Mouse (Mus musculus) testis, adult 2 months (tissue): Measurements from ENCODE around the gene Shkbp1. TPM values are rescaled to one million over a fixed set of nuclear protein-coding genes. Genes with fewer than 3 reads are reported as not detected.

Source experiments
- H3K27ac ChIP-seq: fragments of 200-500 bp; 2 replicates; pipeline ENCODE4 v1.5.1; 2012; ENCODE audit warnings: low read depth, low read length; ENCODE audit not compliant: control insufficient read depth, insufficient read depth
- H3K27me3 ChIP-seq: fragments of 200-500 bp; 2 replicates; pipeline ENCODE4 v1.6.1; 2012; ENCODE audit warnings: mild to moderate bottlenecking, low read length, moderate library complexity; ENCODE audit not compliant: control insufficient read depth, insufficient read depth
- H3K36me3 ChIP-seq: fragments of 200-500 bp; 2 replicates; pipeline ENCODE4 v1.6.1; 2012; ENCODE audit warnings: mild to moderate bottlenecking, low read length; ENCODE audit not compliant: control insufficient read depth, insufficient read depth
- H3K4me1 ChIP-seq: fragments of 200-500 bp; 2 replicates; pipeline ENCODE4 v1.6.1; 2012; ENCODE audit warnings: low read length; ENCODE audit not compliant: control insufficient read depth, insufficient read depth
- H3K4me3 ChIP-seq: fragments of 200-500 bp; 2 replicates; pipeline ENCODE4 v1.5.1; 2012; ENCODE audit warnings: low read depth, mild to moderate bottlenecking, low read length, moderate library complexity, mixed read lengths; ENCODE audit not compliant: control insufficient read depth
- CTCF ChIP-seq: fragments of 200-500 bp; IDR thresholded peaks from 2 replicates; pipeline ENCODE4 v1.5.1; 2012; ENCODE audit warnings: low read depth, mild to moderate bottlenecking, inconsistent platforms, low read length, moderate library complexity; ENCODE audit not compliant: control insufficient read depth, insufficient read depth, insufficient replicate concordance
- POLR2A ChIP-seq: fragments of 200-500 bp; IDR thresholded peaks from 2 replicates; pipeline ENCODE4 v1.6.1; 2012; ENCODE audit warnings: low read depth, mild to moderate bottlenecking, inconsistent platforms, low read length, moderate library complexity; ENCODE audit not compliant: control insufficient read depth
- polyA plus RNA-seq: library from polyadenylated mRNA; depleted of rRNA; stranded (reverse); fragments of >200 nt; gene quantifications from 2 replicates; pipeline ENCODE4 v1.2.3, GENCODE M21; 2012

Shkbp1 gene
- polyA plus RNA-seq, 1 experiment: 22.4 TPM

- peaks cover 27% of the 10 kb centered on the region for H3K4me1 ChIP-seq
- H3K36me3 ChIP-seq: no peaks in the 10 kb centered on the region
- TF ChIP-seq POLR2A (no peak), CTCF (no peak)
- H3K27me3 ChIP-seq: no peaks in the 10 kb centered on the region
- no peak overlapping the region for H3K27ac ChIP-seq
- H3K4me3 ChIP-seq: peak overlapping the region; percentile 35
These were observed 45.5 kb downstream of the Shkbp1 start for GRCm38 (mm10) chr7:27310306-27310705.

GRCm38 (mm10) chr7:27309832-27310231 is 46.0 kb downstream of the Shkbp1 start:
- Histone ChIP-seq H3K27me3 (no peaks in the 10 kb centered on the region), H3K4me3 (no peak overlapping the region), H3K4me1 (peaks cover 30% of the 10 kb centered on the region), H3K27ac (no peak overlapping the region), H3K36me3 (no peaks in the 10 kb centered on the region)
- TF ChIP-seq POLR2A: no peak
- TF ChIP-seq CTCF: no peak

GRCm38 (mm10) chr7:27308821-27309549 is 46.8 kb downstream of the Shkbp1 start:
- Histone ChIP-seq H3K27me3 (no peaks in the 10 kb centered on the region), H3K36me3 (no peaks in the 10 kb centered on the region), H3K4me1 (peaks cover 30% of the 10 kb centered on the region), H3K27ac (no peak overlapping the region), H3K4me3 (no peak overlapping the region)
- no peak for TF ChIP-seq POLR2A
- TF ChIP-seq CTCF: no peak

- TF ChIP-seq CTCF: no peak
- no peak for TF ChIP-seq POLR2A
- Histone ChIP-seq H3K27me3 (no peaks in the 10 kb centered on the region), H3K36me3 (no peaks in the 10 kb centered on the region), H3K4me1 (peaks cover 31% of the 10 kb centered on the region), H3K4me3 (no peak overlapping the region), H3K27ac (no peak overlapping the region)
These were observed 48.3 kb downstream of the Shkbp1 start for GRCm38 (mm10) chr7:27307551-27307950.

DNA sequence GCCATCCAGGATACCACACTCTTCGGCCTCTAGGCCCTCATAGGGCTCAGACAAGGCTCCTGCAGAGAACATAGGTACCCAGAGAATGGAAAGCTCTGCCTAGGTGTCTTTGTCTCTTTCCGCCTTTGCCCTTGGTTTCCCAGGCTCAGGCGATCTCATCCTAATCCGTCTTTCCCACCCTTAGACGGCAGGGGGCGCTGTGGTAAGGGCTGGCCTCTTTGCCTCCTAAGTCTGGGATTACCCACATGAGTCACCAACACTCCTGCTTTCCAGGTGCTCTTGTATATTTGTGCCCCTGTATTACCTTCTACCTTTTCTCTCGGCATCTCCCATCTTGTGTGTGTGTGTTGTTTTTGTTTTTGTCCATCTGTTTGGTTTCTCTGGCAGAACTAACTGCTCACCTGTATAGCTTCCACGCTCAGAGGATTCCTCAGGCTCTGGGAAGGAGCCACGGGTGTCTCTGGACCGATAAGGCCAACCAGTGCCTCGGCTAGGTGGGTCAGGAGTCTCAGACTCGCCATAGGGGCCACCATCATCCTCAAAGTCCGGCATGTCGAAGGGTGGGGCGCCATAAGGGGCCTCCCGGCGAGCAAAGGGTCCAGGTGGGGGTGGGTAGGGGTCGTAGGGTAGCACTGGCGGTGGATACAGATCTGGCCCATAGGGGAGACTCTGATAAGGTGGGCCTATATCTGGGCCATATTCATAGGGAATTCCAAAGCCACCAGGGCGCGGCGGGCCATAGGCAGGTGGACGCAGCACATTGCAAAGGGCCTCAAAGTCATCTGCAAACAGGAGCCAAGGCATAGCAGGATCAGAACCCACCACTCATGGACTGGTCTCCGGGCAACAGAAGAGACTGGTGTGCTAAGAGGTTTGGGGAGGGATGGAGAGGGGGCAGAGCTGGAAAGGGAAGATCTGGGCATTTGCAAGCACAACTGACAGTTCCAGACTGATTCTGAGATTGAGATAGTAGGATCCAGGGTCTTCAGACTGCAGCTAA is 49.4 kb downstream of the Shkbp1 start:
- Histone ChIP-seq H3K4me3 (peak overlapping the region; percentile 49), H3K27ac (no peak overlapping the region), H3K27me3 (no peaks in the 10 kb centered on the region), H3K36me3 (no peaks in the 10 kb centered on the region), H3K4me1 (peaks cover 30% of the 10 kb centered on the region)
- TF ChIP-seq POLR2A (no peak), CTCF (peak; percentile 96)

- Histone ChIP-seq H3K4me1 (peaks cover 20% of the 10 kb centered on the region), H3K36me3 (no peaks in the 10 kb centered on the region), H3K4me3 (no peak overlapping the region), H3K27ac (no peak overlapping the region), H3K27me3 (no peaks in the 10 kb centered on the region)
- TF ChIP-seq CTCF: no peak
These were observed 50.6 kb downstream of the Shkbp1 start for GRCm38 (mm10) chr7:27305091-27305730.

DNA sequence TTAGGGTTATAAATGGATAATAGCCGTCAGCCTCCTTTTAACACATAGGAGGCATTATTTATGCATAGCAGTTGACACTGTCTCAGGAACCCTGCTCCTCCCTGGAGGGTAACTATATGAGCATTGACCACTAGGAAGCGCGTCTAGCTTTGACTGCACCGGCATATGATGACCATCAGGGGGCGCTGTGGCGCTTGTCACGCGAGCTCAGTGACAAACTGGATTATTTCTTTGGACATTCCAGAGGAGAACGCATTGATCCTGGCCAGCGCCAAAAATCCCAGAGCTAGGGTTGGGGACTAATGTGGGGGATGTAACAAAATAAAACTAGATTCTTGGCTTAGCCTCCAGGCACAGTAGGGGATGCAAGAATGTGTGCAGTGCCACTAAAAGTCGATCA is 53.6 kb downstream of the Shkbp1 start:
- Histone ChIP-seq H3K27me3 (no peaks in the 10 kb centered on the region), H3K4me3 (no peak overlapping the region), H3K36me3 (no peaks in the 10 kb centered on the region), H3K4me1 (peaks cover 23% of the 10 kb centered on the region), H3K27ac (0 out of 2 replicates have a peak overlapping the region, but pooled peaks have one; percentile 23)
- TF ChIP-seq POLR2A (no peak), CTCF (peak; percentile 99)
